Mouse (Mus musculus) liver, embryonic 15.5 days (tissue): ENCODE measurements at regions not wholly inside any gene's neighbourhood (a gene's known extent, or its start where the extent isn't known, plus 50 kb on each side); places are given as distances from the start of the nearest gene placed in this dataset.

Experiments
- ATAC-seq: fragments of 200-750 bp; cut with Nextera tagmentation; 2 replicates; pipeline ENCODE4 v1.8.0; 2017; ENCODE audit warnings: moderate number of reproducible peaks, mild to moderate bottlenecking, moderate library complexity; ENCODE audit not compliant: insufficient read depth
- H3K27ac ChIP-seq: fragments of 300-500 bp; sonication (generic); replicated peaks from 2 replicates; pipeline ENCODE4 v1.5.1; 2015; ENCODE audit warnings: mild to moderate bottlenecking, inconsistent platforms
- H3K27me3 ChIP-seq: fragments of 300-500 bp; sonication (generic); 2 replicates; pipeline ENCODE4 v1.6.1; 2015; ENCODE audit warnings: mild to moderate bottlenecking, inconsistent platforms
- H3K36me3 ChIP-seq: fragments of 300-500 bp; sonication (generic); replicated peaks from 2 replicates; pipeline ENCODE4 v1.6.1; 2015; ENCODE audit warnings: moderate library complexity, mild to moderate bottlenecking, inconsistent platforms
- H3K4me1 ChIP-seq: fragments of 300-500 bp; sonication (generic); replicated peaks from 2 replicates; pipeline ENCODE4 v1.6.1; 2015; ENCODE audit warnings: inconsistent platforms
- H3K4me2 ChIP-seq: fragments of 300-500 bp; sonication (generic); 2 replicates; pipeline ENCODE4 v1.6.1; 2015; ENCODE audit warnings: moderate library complexity, mild to moderate bottlenecking, inconsistent platforms
- H3K4me3 ChIP-seq: fragments of 300-500 bp; sonication (generic); replicated peaks from 2 replicates; pipeline ENCODE4 v1.5.1; 2015; ENCODE audit warnings: mild to moderate bottlenecking, inconsistent platforms
- H3K9ac ChIP-seq: fragments of 300-500 bp; sonication (generic); 2 replicates; pipeline ENCODE4 v1.6.1; 2015; ENCODE audit warnings: moderate library complexity, mild to moderate bottlenecking, inconsistent platforms
- H3K9me3 ChIP-seq: fragments of 300-500 bp; sonication (generic); replicated peaks from 2 replicates; pipeline ENCODE4 v1.6.1; 2016; ENCODE audit warnings: inconsistent platforms
- WGBS: fragments of 180-500 bp; shearing (Covaris S2); methylation state at CpG from one replicate; pipeline ENCODE4 v1.1.7; 2015; ENCODE audit warnings: mixed read lengths; ENCODE audit not compliant: insufficient replicate concordance; 5-methylcytosine and 5-hydroxymethylcytosine counted together

- no peak overlapping the region for H3K4me3 ChIP-seq
- no peak overlapping the region for H3K4me2 ChIP-seq
- ATAC-seq: no peak
- no peaks in the 10 kb centered on the region for H3K4me1 ChIP-seq
- no peaks in the 10 kb centered on the region for H3K9me3 ChIP-seq
- no peak overlapping the region for H3K27ac ChIP-seq
- H3K27me3 ChIP-seq: no peaks in the 10 kb centered on the region
- H3K9ac ChIP-seq: no peak overlapping the region
- no peaks in the 10 kb centered on the region for H3K36me3 ChIP-seq
- 73% methylated on average over 7 of the region's 7 CpGs for WGBS
These were observed 178.9 kb downstream of the Sox4 start for GRCm38 (mm10) chr13:28774649-28775048.

- no peak overlapping the region for H3K9ac ChIP-seq
- no peak overlapping the region for H3K4me3 ChIP-seq
- H3K27me3 ChIP-seq: no peaks in the 10 kb centered on the region
- H3K4me2 ChIP-seq: no peak overlapping the region
- no peaks in the 10 kb centered on the region for H3K36me3 ChIP-seq
- WGBS: 62% methylated on average over 2 of the region's 2 CpGs
- H3K4me1 ChIP-seq: no peaks in the 10 kb centered on the region
- H3K9me3 ChIP-seq: no peaks in the 10 kb centered on the region
- ATAC-seq: no peak
- no peak overlapping the region for H3K27ac ChIP-seq
These were observed 180.0 kb downstream of the Sox4 start for GRCm38 (mm10) chr13:28773466-28773865.

- no peaks in the 10 kb centered on the region for H3K36me3 ChIP-seq
- whole genome bisulfite sequencing: 26% methylated on average over 13 of the region's 13 CpGs
- H3K9me3 ChIP-seq: no peaks in the 10 kb centered on the region
- no peak overlapping the region for H3K9ac ChIP-seq
- no peaks in the 10 kb centered on the region for H3K4me1 ChIP-seq
- H3K4me2 ChIP-seq: no peak overlapping the region
- ATAC-seq: no peak
- no peak overlapping the region for H3K4me3 ChIP-seq
- no peaks in the 10 kb centered on the region for H3K27me3 ChIP-seq
- H3K27ac ChIP-seq: no peak overlapping the region
These were observed 183.0 kb downstream of the Sox4 start for GRCm38 (mm10) chr13:28770531-28770930.

- Histone ChIP-seq H3K9ac (no peak overlapping the region), H3K9me3 (no peaks in the 10 kb centered on the region), H3K4me3 (no peak overlapping the region), H3K36me3 (no peaks in the 10 kb centered on the region), H3K4me2 (no peak overlapping the region), H3K27me3 (no peaks in the 10 kb centered on the region), H3K27ac (no peak overlapping the region), H3K4me1 (no peaks in the 10 kb centered on the region)
- 30% methylated on average over 4 of the region's 4 CpGs for WGBS
- ATAC-seq: no peak
These were observed 183.5 kb downstream of the Sox4 start for GRCm38 (mm10) chr13:28770018-28770417.

- no peak for ATAC-seq
- 70% methylated on average over 14 of the region's 14 CpGs for WGBS
- no peak overlapping the region for H3K27ac ChIP-seq
- no peaks in the 10 kb centered on the region for H3K9me3 ChIP-seq
- no peaks in the 10 kb centered on the region for H3K4me1 ChIP-seq
- H3K27me3 ChIP-seq: no peaks in the 10 kb centered on the region
- no peak overlapping the region for H3K4me2 ChIP-seq
- H3K36me3 ChIP-seq: no peaks in the 10 kb centered on the region
- no peak overlapping the region for H3K4me3 ChIP-seq
- H3K9ac ChIP-seq: no peak overlapping the region
These were observed 184.6 kb downstream of the Sox4 start for GRCm38 (mm10) chr13:28768717-28769426.

GRCm38 (mm10) chr13:28762555-28762954, 191.0 kb downstream of the Sox4 start:
- 37% methylated on average over 2 of the region's 2 CpGs for WGBS
- no peak overlapping the region for H3K9ac ChIP-seq
- no peaks in the 10 kb centered on the region for H3K27me3 ChIP-seq
- no peak for ATAC-seq
- no peak overlapping the region for H3K4me2 ChIP-seq
- H3K4me3 ChIP-seq: no peak overlapping the region
- H3K27ac ChIP-seq: no peak overlapping the region
- H3K36me3 ChIP-seq: no peaks in the 10 kb centered on the region
- peaks cover 8% of the 10 kb centered on the region; the same call in 1 of the 2 replicates for H3K4me1 ChIP-seq
- H3K9me3 ChIP-seq: no peaks in the 10 kb centered on the region

GRCm38 (mm10) chr13:28759026-28759425, 194.5 kb downstream of the Sox4 start:
- Histone ChIP-seq H3K4me3 (no peak overlapping the region), H3K4me1 (peaks cover 11% of the 10 kb centered on the region), H3K27me3 (no peaks in the 10 kb centered on the region), H3K27ac (no peak overlapping the region), H3K36me3 (no peaks in the 10 kb centered on the region), H3K9ac (no peak overlapping the region), H3K9me3 (no peaks in the 10 kb centered on the region), H3K4me2 (no peak overlapping the region)
- ATAC-seq: no peak
- 56% methylated on average over 3 of the region's 3 CpGs for WGBS

- Histone ChIP-seq H3K9me3 (no peaks in the 10 kb centered on the region), H3K9ac (no peak overlapping the region; the same call in 1 of the 2 replicates), H3K27me3 (no peaks in the 10 kb centered on the region), H3K4me1 (peaks cover 11% of the 10 kb centered on the region), H3K36me3 (no peaks in the 10 kb centered on the region), H3K27ac (no peak overlapping the region; the same call in 1 of the 2 replicates), H3K4me3 (peak overlapping the region; percentile 35), H3K4me2 (peak overlapping the region; percentile 54)
- WGBS: 6% methylated on average over 13 of the region's 13 CpGs
- ATAC-seq: peak; percentile 52; the same call in 1 of the 2 replicates
These were observed 195.5 kb downstream of the Sox4 start for GRCm38 (mm10) chr13:28757846-28758522.

- Histone ChIP-seq H3K9ac (no peak overlapping the region; the same call in 1 of the 2 replicates), H3K36me3 (no peaks in the 10 kb centered on the region), H3K4me3 (no peak overlapping the region), H3K27ac (no peak overlapping the region), H3K4me2 (peak overlapping the region; percentile 54), H3K27me3 (no peaks in the 10 kb centered on the region), H3K4me1 (peaks cover 11% of the 10 kb centered on the region), H3K9me3 (no peaks in the 10 kb centered on the region)
- no peak for ATAC-seq
- 17% methylated on average over 11 of the region's 11 CpGs for WGBS
These were observed 196.4 kb downstream of the Sox4 start for GRCm38 (mm10) chr13:28756915-28757765.

GRCm38 (mm10) chr13:28754207-28754606, 199.3 kb downstream of the Sox4 start:
- ATAC-seq: no peak
- Histone ChIP-seq H3K9me3 (no peaks in the 10 kb centered on the region), H3K27me3 (no peaks in the 10 kb centered on the region), H3K4me2 (no peak overlapping the region), H3K36me3 (no peaks in the 10 kb centered on the region), H3K4me3 (no peak overlapping the region), H3K9ac (no peak overlapping the region), H3K4me1 (peaks cover 11% of the 10 kb centered on the region), H3K27ac (no peak overlapping the region)
- WGBS: 51% methylated on average over 5 of the region's 5 CpGs
